Mouse (Mus musculus) Muller cell, postnatal 12 days (primary cell): ENCODE data around the gene Rbm39.
A peak's percentile ranks its signal among the peaks of the same experiment; 100 is the strongest.

Experiments used
- DNase-seq: peaks from one replicate; pipeline ENCODE4 v3.0.0-alpha.2; 2015; ENCODE audit errors: inconsistent ontology term

The Rbm39 gene

GRCm38 (mm10) chr2:156111358-156112079 is 68.5 kb downstream of the Rbm39 start, which contains the start of the genes Cpne1 and Rbm12:
TSS of gene Cpne1 (minus strand) at chr2:156111965.
TSS of gene Rbm12 (minus strand) at chr2:156111978.
- DNase-seq, result peak; percentile 95

GRCm38 (mm10) chr2:156110627-156111357 is 69.2 kb downstream of the Rbm39 start:
- DNase-seq, result no peak
